Mouse (Mus musculus) kidney, adult 11 months (tissue): ENCODE measurements around the gene Fam43b.

Source experiments
- DNase-seq: peaks from one replicate; pipeline ENCODE4 v3.0.0; 2022

The Fam43b gene

DNA sequence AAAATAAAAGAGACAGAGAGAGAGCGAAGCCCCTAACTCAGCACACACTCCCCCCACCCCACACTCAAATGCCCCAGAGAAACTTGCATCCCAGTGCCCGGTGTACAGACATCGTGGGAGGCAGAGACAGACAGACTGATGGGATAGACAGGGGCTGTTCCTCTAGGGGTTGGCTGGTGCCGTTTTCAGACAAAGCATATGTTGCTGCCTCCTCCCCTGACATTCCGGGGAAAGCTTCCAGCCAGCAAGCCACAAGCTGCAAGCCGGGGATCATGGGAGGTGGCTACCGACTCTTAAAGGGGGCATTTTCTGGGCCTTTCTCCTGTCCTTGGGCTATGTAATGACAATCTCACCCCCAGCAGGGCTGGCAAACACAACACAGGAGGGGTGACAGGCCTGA, 2.6 kb downstream of the Fam43b start:
- DNase-seq, result no peak

GRCm38 (mm10) chr4:138383789-138384188, 12.5 kb downstream of the Fam43b start:
- DNase-seq, result no peak

- DNase-seq, result no peak
These were observed 13.9 kb downstream of the Fam43b start for GRCm38 (mm10) chr4:138382462-138382861.

GRCm38 (mm10) chr4:138380132-138380689, 16.1 kb downstream of the Fam43b start:
- no peak for DNase-seq

DNA sequence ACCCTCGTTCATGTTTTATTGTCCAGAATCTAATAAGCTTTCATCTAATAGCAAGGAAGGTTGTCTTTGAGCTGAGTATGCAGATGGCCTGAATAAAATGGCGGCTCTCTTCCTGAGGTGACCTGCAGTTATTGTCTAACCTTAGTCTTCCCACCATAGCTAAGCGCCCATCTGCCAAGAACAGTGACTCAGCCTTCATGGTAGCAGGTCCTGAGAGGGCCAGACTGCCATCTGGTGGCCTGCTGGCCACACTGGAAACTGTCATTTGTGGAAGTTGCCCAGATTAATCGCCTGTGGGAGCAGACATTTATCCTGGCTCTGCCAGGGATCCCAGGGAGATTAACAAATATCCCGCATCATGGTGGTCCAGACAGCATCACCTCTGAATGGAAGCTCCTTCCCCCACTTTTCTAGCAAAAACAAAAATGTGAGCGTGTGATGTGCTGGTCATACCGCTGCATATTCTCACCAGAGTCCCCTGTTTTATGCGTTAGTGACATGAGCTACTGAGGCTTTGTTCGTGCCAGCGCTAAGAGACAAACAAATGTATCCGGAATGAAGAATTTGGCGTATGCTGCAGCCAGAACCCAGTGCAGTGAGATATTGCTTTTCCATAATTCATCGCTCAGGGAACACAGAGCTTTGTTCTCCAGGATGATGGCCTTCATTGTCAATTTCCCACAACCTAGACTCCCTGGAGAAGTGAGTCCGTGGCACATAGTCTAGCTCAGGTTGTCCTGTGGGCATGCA, 17.1 kb downstream of the Fam43b start:
- DNase-seq, result peak; percentile 83

DNA sequence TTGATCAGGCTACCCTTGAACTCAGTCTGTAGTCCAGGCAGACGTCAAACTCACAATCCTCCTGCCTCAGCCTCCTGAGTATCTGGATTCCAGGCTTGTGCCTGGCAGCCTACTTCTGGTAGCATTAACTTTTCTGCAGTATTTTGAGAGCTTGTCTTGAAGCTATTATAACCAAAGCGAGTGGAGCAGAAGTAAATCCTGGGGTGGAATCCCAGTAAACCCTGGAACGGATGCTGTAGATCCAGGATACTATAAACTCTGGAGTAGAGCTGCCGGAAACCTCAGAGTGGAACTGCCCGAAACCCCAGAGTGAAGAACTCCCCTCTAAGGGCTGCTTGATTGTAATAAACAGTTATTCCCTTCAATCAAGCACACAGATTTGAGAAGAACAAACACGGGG, 18.8 kb downstream of the Fam43b start:
- DNase-seq, result peak; percentile 66

- no peak for DNase-seq
These were observed 21.2 kb downstream of the Fam43b start for GRCm38 (mm10) chr4:138375117-138375516.

DNA sequence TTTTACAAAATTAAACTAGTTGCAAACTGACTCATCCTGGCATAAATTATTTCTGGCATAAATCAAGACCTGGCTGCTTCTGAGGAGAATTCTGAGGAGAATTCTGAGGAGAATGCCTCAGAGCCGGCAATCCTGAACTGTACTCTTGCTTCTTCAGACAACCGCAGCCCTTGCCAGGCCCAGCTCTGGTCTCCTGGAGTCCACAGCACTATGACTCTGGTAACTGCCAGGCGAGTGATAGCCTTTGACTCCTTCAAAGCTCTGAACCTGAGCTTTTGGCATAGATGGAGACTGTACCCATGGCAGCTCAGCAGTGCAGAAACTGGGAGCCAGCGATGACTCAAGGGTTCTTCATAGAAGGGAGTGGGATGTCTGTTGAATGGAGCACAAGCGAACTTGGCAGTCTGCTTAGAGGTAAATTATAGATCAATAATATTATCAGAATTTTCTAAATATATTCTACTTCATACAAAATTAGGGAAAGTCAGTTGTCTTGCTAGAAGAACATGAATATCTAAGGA, 25.3 kb downstream of the Fam43b start:
- no peak for DNase-seq

GRCm38 (mm10) chr4:138368498-138369260, 27.6 kb downstream of the Fam43b start:
- DNase-seq, result no peak

DNA sequence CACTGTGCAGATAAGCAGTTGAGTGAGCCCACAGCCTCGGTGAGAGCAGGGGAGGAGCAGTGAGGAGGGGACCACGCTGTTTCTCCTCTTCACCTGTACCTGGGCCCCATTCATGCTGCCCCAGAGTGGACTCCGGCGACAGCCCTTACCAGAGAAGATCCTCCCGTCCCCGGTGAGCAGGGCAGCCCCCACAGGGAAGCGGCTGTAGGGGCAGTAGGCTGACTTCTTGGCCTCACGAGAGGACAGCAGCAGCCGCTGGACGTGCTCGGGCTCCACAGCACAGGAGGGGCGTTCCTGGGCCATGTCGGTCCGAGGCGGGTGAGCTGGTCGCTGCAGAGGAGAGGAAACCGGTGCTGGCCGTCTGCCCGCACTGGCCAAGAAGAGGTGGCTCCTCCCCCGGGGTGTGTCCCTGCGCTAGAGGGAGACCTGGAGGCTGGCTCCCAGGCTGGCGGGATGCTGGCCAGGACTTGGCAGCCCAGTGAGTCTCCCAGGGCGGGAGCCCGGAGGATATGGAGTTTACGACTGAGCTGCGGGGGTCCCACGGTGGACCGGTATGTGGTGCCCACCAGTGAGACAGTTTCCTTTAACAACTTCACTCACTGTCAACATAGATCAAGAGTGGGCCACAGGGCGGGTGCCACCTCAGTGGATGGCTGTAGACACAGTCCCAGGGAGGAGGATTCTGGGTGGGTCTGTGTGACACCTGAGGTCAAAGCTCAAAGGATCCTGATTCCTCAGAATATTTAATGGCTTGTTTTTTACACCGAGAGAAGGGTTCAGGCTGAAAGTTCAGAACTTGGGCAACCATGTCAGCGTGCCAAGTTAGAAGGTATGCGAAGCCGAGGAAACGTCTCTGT, 28.5 kb downstream of the Fam43b start, which contains the start of gene Cda:
Gene Cda (minus strand): TSS at position 352 of the 857 bp plus-strand sequence.
- DNase-seq, result peak; percentile 94

DNA sequence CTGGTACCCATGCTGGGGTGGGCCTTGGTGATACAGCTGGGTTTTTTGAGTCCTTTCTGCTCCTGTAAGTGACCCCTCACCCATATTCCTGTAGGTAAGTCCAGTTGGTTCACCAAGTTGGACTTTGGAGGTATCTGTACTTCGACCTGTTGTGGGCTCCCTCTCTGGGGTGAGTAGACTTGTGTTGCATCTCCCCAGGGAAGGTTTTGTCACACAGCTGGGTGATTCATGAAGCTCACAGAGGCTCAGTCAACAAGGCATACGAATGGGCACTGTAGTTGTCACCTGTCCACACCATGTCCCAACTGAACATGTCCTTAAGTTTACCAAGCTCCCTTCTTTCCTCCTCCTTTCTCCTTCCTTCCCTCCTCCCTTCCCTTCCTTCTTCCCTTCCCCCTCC, 29.8 kb downstream of the Fam43b start:
- DNase-seq, result peak; percentile 81

DNA sequence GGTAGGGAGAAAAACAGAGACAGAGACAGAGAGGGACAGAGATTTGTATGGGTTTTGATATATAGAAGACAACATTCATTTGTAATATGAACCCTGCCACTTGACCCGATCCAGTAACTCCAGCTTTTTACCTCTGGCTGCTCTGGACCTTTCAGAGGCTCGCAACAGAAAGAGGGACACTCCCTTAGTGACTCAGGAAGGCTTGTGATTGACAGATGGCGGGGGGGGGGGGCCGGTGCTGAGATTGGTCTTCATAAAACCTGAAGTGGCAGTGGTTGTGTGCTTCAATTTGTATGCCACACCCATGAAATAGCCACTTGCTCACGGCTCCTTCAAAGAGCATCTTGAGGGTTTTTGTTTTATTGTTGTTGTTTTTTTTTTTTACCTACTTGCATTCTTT, 32.8 kb downstream of the Fam43b start:
- no peak for DNase-seq

DNA sequence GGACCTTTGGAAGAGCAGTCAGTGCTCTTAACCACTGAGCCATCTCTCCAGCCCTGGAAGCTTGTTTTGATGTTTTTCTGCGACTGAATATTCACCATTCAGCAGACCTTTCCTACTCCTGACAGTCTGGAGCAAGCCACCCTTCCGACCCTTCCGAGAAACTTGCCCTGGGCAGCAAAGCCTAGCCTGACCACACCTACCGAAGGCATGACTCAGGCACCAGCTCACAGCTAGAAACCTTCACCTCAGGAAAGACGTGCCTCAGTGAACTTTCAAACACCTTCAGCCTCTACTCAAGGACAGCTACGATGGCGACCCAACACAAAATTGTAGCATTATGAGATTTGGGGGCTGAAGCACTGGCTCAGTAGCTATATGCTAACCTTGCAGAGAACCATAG, 33.4 kb downstream of the Fam43b start:
- no peak for DNase-seq

DNA sequence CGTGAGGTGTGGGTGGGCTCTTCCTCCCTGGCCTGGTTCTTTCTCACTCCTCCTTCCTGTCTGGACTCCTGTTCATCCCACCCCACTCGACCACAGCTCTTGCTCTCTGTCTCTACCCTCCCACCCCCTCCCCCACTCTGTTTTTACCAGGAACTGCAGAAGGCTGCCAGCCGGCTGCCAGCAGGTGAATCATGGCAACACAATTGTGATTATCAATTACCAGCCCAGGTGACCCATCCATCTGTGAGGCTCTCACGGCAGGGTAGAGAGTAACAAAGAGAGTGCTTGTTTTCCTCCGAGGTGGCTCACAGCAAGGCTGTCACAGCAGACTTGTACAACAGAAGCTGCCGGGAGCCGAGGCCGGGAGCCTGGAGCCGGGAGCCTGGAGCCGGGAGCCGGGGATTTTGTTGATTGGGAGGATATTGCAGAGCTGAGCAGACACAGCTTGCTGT, 34.9 kb downstream of the Fam43b start:
- DNase-seq, result no peak

- no peak for DNase-seq
These were observed 38.2 kb downstream of the Fam43b start for GRCm38 (mm10) chr4:138358176-138358575.

- DNase-seq, result no peak
These were observed 39.8 kb downstream of the Fam43b start for GRCm38 (mm10) chr4:138356551-138356950.

DNA sequence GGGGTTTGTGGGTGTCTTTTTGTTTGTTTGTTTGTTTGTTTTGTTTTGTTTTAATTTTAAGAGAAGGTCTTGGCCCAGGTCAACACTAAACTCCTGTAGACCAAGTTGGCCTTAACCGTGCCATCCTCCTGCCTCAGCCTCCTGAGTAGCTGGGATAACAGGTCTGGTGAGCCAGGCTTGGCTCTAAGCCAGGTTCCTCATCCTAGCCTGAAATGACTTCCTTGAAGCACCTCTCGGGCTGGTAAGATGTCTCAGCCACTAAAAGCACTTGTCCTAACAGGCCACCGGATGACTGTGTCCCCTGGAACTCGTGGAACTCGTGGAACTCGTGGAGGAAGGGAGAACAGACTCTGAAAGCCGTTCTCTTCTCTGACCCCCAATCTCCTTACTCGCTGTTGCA, 40.2 kb downstream of the Fam43b start:
- DNase-seq, result no peak

DNA sequence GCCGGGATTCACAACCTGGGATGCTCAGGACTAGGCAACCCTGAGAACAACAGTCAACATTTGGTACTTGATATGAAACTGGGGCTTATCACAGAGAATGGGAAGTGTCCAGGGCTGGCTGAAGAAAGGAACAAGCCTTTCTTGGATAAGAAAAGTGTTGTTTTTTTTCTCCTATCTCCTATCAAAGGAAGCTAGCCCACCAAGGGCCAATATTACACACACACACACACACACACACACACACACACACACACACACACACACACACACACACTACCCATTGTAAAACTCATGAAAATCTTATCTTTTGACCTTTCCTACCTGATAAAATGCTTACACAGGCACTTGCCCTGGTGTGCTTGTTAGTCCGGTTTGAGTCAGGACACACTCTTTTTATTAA, 40.8 kb downstream of the Fam43b start:
- no peak for DNase-seq

DNA sequence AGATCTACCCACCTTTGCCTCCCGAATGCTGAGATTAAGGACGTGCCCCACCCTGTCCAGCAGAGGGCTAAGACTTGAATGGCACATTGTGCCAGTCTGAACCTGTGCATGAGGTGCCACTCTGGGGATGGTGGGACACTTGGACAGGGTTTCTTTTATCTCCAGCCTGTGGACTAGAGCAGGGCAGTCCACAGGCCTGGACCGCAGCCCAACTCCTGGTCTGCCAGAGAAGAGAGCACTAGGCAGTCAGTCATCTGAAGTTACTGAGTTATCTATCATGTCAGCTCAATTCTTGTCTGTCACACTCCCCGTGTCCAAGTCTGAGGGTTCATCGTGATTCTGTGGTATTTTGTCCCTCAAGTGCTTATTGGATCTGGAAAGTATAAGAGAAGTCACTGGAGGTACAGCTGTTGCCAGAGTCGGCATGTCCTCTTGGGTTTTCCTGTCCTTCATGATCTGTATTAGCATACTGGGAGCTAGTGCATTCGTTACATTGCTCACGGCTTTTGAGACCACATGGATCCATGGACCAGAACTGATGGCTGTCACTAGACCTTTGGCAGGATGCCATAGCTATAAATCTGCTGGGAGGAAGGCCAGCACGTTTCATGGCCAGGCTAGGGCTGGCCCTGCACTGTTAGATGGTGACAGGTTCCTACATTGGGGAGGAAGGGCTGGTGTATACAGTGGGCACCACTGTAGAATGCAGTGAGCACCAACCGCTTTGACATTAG, 42.7 kb downstream of the Fam43b start:
- DNase-seq, result peak; percentile 82

DNA sequence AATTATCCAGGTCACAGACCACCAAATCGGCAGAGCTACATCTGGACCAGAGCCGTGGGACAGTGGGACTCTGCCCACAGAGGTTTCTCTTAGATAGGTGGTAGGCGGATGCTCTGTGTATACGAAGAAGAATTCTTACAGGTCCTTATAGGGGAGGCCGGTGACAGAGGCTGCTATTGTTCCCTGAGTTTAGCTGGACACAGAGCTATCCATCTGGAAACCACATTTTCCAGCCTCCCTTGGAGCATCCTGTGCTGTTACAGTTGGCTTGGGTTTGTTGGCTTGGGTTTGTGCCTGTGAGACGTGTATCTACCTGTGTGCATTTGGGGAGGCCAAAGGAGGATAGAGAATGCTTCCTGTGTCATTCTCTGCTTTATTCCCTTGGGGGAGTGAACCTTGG, 43.6 kb downstream of the Fam43b start:
- DNase-seq, result no peak

GRCm38 (mm10) chr4:138351821-138352220, 44.5 kb downstream of the Fam43b start:
- DNase-seq, result no peak

DNA sequence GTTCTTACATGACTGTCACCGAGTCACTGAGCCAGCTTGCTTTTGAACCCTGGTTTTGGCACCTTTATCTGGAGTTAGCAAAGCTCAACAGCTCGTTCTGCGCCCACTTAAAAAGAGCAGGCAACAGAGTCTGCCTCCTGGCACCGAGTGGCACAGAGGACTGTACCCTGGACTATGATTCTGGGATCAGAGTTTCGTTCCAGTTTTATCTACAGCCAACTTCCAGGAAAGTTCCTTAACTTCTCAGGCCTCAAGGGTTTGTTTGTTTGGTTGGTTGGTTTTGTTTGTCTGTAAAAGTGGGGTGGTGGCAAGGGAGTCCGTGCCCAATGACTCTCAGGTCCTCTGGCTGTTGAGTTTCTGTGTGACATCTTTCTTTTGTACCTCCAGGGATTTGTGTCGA, 47.6 kb downstream of the Fam43b start:
- DNase-seq, result peak; percentile 68
